Mouse (Mus musculus) urinary bladder, postnatal 36 days (tissue): ENCODE data around the gene Kank2.

ENCODE experiments used
- DNase-seq, 2 experiments: peaks; one replicate each; pipeline ENCODE4 v3.0.0; 2022; ENCODE audit warnings: low spot score in 2 of 2, mixed read lengths in 1 of 2

The Kank2 gene

GRCm38 (mm10) chr9:21717015-21717414 is 81.5 kb downstream of the Kank2 start:
- no peak for DNase-seq
